Mouse (Mus musculus): ENCODE results near the gene Lpp.
A peak's percentile ranks its signal among the peaks of the same experiment; 100 is the strongest.

Gene Lpp

GRCm38 (mm10) chr16:24474781-24475180 lies 81.5 kb downstream of the Lpp start:
- peak; percentile 58 for DNase-seq

- no peak for DNase-seq
Observed at GRCm38 (mm10) chr16:24475305-24475947, 82.1 kb downstream of the Lpp start.

GRCm38 (mm10) chr16:24476911-24477401 lies 83.6 kb downstream of the Lpp start:
- DNase-seq, result no peak

GRCm38 (mm10) chr16:24478006-24478405 lies 84.7 kb downstream of the Lpp start:
- DNase-seq, result no peak

- DNase-seq, result no peak
Observed at GRCm38 (mm10) chr16:24478851-24479250, 85.5 kb downstream of the Lpp start.

GRCm38 (mm10) chr16:24482648-24483047 lies 89.3 kb downstream of the Lpp start:
- no peak for DNase-seq

- peak; percentile 49 for DNase-seq
Observed at GRCm38 (mm10) chr16:24483527-24484101, 90.3 kb downstream of the Lpp start.

DNA sequence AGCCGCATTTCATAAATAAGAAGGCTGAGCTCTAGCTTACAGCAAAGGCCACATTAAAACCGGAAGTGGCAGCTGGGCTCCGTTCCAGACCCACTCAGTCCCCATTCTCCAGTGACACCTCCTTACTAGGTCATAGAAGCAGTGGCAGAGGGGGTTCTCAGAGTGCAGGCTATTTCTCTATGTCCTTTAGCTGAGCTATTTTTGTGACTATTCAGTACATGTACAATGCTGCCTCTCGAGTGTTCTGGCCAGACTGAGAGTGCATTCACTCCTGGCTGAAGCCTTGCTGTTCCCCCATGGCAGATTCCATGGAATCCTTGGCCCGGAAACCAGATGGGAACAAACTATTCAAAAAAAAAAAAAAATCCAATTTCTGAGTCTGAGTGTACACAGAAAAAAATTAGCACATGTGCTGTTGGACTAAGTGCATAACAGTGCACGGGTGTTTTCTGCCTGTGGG lies 94.5 kb downstream of the Lpp start:
- no peak for DNase-seq

GRCm38 (mm10) chr16:24489516-24490285 lies 96.4 kb downstream of the Lpp start:
- DNase-seq, result no peak

DNA sequence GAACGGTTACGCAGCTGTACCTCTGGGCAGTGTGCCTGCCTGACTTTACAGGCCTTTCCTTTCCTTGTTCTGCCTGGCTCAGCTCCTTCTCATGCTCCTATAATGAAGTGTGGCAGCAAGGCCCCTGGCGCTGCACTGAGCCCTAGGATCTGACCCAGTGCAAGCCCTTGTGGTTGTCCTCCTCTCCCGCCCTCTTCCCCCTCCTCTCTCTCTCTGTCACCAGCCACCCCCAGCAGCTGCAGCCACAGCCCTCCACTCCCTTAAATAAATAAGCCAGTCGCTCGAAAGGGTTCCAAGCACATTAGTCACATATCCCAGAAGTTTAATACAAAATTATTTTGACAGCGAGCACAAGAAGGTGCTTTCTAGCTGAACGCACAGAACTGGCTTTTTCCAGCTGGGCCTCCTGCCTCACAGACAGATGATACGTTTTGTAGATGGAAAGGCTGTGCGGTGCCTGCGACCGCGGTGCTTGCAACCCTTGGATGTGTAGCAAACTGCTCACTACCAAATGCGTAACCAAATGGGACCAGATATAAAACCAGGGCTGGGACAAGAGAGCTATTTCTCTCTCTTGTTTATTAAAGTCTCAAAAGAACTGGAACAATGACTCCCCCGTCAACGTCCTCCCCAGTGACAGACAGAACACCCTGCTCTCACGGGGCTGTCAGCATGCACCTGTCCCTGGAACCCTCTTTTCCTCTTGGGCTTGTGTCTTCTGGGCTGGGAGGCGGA lies 97.6 kb downstream of the Lpp start:
- DNase-seq, result no peak

DNA sequence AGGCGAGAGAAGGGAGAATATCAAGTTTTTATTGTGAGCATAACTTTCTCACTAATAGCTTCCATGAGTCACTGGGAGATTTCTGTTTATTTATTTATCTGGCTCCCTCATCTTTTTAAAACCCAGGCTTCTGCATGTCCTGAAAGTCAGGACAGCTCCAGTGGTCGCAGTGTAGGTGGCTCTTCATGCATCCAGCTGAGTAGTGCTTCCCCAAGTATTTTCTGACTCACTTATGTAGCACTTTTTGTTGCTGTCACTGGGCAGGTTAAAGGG lies 98.1 kb downstream of the Lpp start:
- DNase-seq, result no peak

GRCm38 (mm10) chr16:24492194-24492940 lies 99.1 kb downstream of the Lpp start:
- DNase-seq, result no peak

DNA sequence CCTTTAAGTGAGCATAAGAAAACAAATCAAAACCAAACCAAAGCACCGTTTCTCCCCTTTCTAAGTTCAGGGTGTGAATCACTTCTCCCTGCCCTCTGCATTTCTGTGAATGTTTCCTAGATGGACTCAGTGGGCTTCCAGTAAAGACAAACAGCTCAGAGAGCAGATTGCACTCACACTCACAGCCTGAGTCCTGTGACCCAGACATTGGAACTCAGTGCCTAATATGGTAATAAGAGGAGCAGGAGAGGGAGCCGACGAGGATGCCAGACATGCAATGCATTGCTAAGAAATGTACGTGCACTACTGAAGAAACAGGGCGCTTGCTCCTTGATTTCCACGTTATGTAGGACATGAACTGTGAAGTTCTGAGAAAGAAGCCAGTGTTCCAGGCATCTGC lies 101.2 kb downstream of the Lpp start:
- no peak for DNase-seq

DNA sequence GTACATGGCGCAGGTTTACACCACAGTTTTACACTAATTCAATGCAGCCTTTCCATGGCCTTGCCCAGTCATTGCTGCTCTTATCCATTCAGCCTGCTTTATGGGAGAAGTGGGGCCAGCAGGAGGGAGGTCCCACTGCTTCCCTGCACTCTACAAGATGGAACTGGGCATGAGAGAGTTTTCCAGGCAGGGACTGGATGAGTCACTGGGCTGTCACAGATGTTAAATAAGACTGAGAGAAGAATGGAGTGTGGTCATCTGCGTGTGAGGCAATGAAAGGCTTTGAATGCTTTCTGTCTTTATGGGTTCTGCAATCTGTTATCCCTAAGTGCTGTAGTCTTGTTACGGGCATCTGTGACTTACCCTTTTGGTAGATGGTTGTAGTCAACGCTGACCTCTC lies 102.2 kb downstream of the Lpp start:
- DNase-seq, result no peak

DNA sequence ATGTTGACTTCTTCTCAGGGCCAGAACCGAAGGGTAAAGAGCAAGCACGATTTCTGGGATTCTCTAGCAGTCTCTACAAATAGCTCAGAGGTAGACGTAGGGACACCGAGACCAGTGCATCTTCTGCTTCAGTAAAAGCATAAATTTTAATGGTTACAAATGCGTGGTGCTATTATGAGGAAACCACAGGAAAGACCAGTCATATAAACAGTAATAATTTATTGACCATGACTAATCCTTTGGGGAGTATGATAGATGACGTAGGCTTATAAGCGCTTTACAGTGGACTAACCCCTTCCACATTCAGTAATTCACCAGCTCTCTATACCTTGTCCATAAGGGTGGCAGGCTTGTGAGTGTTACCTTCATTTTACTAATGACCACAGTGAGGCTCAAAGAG lies 103.3 kb downstream of the Lpp start:
- DNase-seq, result no peak

DNA sequence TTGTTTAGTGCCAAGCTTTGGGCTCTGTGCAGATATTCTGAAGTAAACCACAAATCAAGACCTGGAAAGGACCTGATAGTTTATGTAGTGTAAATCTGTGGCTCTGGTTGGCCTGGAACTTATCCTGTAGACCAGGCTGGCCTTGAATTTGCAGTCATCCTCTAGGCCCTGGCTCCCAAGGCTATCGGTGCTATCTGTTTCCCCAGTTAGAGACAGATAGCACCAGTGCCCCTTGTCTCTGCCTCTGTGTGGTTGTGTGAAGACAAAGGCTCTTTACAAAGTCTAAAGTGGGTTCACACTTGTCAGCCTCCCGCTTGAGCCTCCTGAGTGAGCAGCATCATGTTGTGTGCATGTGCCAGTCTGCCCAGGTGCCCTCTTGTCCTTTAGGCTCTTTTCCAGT lies 104.1 kb downstream of the Lpp start:
- DNase-seq, result no peak

DNA sequence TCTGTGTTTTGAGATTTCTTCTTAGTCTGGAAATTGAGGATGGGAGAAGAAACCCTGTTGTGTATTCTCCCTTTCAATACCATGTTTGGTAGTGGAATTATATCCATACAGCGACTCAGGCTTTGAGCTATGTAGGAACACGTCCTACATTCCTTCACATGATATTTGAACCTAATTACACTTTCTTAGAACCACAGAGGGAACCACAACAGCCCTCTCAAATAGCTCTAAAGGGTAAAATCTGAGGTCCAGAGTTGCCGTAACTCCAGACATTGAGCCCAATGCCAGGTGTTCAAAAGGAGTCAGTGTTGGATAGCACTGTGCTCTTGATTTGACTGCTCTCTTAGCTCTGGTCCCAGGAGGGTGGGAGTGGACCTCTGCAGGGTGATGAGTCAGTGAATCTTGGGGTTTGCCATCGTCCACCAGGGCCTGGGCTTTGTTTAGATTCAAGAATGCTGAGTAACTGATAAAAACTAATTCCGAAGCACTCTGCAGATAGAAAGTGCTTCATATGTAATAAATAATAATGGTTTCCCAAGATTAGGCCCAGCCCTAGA lies 104.9 kb downstream of the Lpp start:
- no peak for DNase-seq

- no peak for DNase-seq
Observed at GRCm38 (mm10) chr16:24501197-24501596, 107.9 kb downstream of the Lpp start.

DNA sequence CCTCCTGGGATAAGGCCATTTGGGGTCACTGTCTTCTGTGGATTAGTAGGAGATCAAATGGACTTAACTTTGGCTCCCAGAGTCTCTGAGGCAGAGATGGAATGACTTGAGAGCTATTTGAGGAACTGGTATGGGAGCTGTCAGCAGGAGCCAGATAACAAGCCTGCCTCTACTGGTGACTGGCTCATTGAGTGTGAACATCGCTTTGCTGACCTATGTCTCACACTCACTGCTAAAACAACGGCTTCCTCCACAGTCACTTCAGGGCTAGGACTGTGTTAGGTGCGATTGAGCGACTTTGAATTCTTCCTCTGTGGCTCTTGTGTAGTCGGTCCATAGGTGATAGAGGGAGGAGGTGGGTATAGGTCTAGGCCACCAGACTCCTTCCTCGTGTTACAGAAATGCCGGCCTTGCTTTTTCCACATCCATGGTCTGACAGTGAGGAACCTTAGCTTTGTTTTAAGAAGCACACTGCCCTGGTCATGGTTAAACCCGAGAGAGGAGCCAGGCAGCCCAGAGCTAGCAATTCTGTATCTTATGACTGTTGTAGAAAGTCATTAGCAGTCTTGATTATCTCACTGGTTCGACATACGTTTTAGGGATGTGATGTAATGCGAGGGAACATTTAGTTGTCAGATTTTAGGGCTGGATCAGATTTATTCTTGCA lies 108.5 kb downstream of the Lpp start:
- DNase-seq, result no peak

DNA sequence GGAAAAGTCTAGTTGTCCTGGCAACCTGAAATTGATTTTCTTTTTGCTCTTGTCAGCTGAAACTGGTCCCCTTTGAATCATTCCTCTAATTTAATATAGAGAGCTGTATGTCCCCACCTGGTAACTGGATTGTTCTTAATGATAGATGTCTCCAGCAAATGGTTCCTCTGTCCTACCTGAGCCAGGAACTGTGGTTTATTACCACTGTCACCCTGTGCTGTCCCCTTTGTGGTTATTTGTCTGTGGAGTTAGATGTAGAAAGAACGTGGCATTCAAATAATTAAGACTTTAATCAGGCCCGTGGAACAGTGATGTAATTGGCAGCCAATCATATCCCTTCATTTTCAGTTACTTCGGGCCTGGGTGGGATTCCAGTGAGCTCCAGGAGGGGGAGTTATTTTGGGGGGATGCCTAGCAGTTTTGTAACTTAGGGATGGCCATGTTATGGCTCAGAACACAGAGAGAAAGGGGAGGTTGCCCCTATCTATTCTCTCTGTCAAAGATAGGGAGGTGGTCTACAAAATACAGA lies 109.1 kb downstream of the Lpp start:
- no peak for DNase-seq

DNA sequence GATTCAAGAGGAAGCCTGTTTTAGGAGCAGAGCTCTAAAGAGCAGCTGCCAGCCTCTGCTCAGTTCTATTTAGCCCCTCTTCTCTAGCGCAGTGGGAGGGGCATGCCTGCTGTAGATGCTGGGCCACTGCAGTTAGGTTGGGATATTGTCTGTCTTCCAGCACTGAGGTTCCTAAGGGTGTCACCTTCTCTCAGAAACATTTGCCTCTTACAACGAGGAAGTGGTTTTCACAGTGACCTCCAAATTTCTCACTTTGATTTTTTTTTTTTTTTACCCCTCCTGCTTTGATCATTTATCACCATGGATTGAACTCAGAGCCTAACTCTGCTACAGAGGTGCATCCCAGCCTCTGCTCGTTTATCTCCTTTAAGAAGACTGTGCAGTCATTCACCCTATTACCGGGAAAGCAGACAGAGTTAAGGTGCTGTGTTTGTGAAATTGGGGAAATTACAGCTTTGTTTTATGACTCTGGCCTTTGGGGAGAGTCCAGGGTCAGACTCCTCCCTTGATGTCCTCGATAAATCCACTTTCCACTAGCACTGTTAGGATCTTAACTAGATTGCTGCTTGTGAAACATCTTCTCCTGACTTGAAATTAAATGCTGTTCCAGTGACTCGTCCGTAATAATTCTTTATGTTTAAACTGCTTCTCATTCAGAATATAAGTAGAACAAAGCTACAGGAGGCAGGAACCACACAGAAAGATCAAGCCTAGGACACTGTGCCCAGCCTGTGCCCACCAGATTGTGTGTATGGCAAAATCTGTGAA lies 111.7 kb downstream of the Lpp start:
- peak; percentile 43 for DNase-seq
